Mouse (Mus musculus) midbrain, embryonic 10.5 days (tissue): ENCODE data around the gene H2-Eb2. TPM values are rescaled to one million over a fixed set of nuclear protein-coding genes. Genes with fewer than 3 reads are reported as not detected.
A peak's percentile ranks its signal among the peaks of the same experiment; 100 is the strongest.

Experiments used
- DNase-seq: peaks from one replicate; pipeline ENCODE4 v3.0.0-alpha.2; 2017; ENCODE audit warnings: low spot score
- H3K27ac ChIP-seq: fragments of 300-500 bp; sonication (generic); replicated peaks from 2 replicates; pipeline ENCODE4 v1.5.1; 2016; ENCODE audit warnings: mild to moderate bottlenecking
- H3K27me3 ChIP-seq: fragments of 300-500 bp; sonication (generic); 2 replicates; pipeline ENCODE4 v1.6.1; 2016; ENCODE audit warnings: low read depth, mild to moderate bottlenecking; ENCODE audit not compliant: poor library complexity, severe bottlenecking
- H3K36me3 ChIP-seq: fragments of 300-500 bp; sonication (generic); 2 replicates; pipeline ENCODE4 v1.6.1; 2016; ENCODE audit warnings: mild to moderate bottlenecking, moderate library complexity
- H3K4me1 ChIP-seq: fragments of 300-500 bp; sonication (generic); 2 replicates; pipeline ENCODE4 v1.6.1; 2016
- H3K4me3 ChIP-seq: fragments of 300-500 bp; sonication (generic); 2 replicates; pipeline ENCODE4 v1.5.1; 2016; ENCODE audit warnings: mild to moderate bottlenecking, moderate library complexity
- H3K9me3 ChIP-seq: fragments of 300-500 bp; sonication (generic); replicated peaks from 2 replicates; pipeline ENCODE4 v1.6.1; 2016; ENCODE audit warnings: mild to moderate bottlenecking
- WGBS: fragments of 180-500 bp; shearing (Covaris S2); methylation state at CpG from one replicate; pipeline ENCODE4 v1.1.7; 2016; 5-methylcytosine and 5-hydroxymethylcytosine counted together
- polyA plus RNA-seq: library from polyadenylated mRNA; unstranded; fragments of >200 nt; fragmentation: Nextera tagmentation; extraction: Ambion mirVana; gene quantifications from 2 replicates; pipeline ENCODE4 v1.2.1, GENCODE M21; 2016

Gene H2-Eb2
- polyA plus RNA-seq, 1 experiment from 2014 or later: not detected

DNA sequence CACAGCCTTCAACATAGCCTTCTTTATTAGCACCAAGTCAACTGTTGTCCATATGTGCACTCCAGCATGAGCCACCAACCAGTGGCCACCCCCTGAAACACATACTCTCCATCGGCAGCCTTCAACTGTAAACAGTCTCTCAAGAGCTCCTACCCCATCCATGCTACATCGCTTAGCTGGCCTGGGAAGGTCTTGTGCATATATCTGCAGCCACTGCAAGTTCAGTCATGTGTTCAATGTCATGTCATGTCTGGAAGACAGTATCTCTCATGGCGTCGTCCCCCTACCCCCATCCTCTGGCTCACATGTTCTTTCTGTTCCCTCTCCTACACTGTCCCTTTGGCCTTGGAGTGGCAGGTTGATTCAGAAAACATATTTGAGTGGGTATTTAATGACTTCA, 19.4 kb downstream of the H2-Eb2 start:
- H3K9me3 ChIP-seq: no peaks in the 10 kb centered on the region
- H3K36me3 ChIP-seq: no peaks in the 10 kb centered on the region
- H3K4me1 ChIP-seq: peaks cover 7% of the 10 kb centered on the region
- DNase-seq: no peak
- H3K27me3 ChIP-seq: no peaks in the 10 kb centered on the region
- H3K27ac ChIP-seq: no peak overlapping the region
- WGBS: 91% methylated on average over 4 of the region's 4 CpGs
- H3K4me3 ChIP-seq: no peak overlapping the region

- 88% methylated on average over 7 of the region's 7 CpGs for WGBS
- DNase-seq: no peak
- H3K27ac ChIP-seq: no peak overlapping the region
- no peaks in the 10 kb centered on the region for H3K27me3 ChIP-seq
- peaks cover 6% of the 10 kb centered on the region for H3K4me1 ChIP-seq
- H3K9me3 ChIP-seq: no peaks in the 10 kb centered on the region
- no peak overlapping the region for H3K4me3 ChIP-seq
- no peaks in the 10 kb centered on the region for H3K36me3 ChIP-seq
These were observed 20.0 kb downstream of the H2-Eb2 start for GRCm38 (mm10) chr17:34345486-34345885.

- no peak overlapping the region for H3K27ac ChIP-seq
- no peak for DNase-seq
- no peaks in the 10 kb centered on the region for H3K27me3 ChIP-seq
- peaks cover under 1% of the 10 kb centered on the region; the same call in 1 of the 2 replicates for H3K4me1 ChIP-seq
- 74% methylated on average over 3 of the region's 3 CpGs for WGBS
- no peaks in the 10 kb centered on the region for H3K36me3 ChIP-seq
- no peaks in the 10 kb centered on the region for H3K9me3 ChIP-seq
- no peak overlapping the region for H3K4me3 ChIP-seq
These were observed 20.6 kb downstream of the H2-Eb2 start for GRCm38 (mm10) chr17:34346041-34346440.

DNA sequence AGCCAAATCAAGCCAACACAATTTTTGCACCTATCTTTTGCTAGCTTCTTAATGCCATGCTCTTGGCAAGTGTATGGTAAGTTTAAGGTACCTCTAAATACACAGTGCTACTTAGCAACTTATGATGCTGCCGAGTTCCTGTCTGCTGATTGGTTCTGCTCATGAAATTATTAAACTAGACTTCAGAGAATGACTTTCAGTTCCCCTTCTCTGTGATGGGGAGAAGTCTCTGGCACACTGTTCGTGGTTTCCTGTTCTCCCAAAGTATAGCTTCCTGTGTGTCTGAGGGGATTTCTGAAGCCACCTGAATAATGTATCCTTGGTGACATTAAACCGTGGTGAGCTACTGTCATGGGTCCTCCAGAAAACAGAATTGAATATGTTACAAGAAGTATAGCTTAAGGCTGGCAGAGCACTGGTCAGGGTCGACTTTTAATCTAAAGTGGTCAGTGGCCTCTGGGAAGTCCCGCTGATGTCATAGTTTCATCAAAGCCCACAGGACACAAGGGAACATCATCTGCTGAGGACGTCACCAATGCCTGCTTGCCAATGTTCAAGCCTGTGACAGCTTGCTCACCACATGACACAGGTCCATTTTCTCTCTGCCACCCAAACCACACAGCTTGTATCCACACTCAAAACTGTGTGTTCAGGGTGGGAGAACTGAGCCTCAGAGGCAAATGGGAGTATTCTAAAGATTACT, 22.3 kb downstream of the H2-Eb2 start:
- DNase-seq: no peak
- no peak overlapping the region for H3K4me3 ChIP-seq
- H3K27me3 ChIP-seq: no peaks in the 10 kb centered on the region
- H3K9me3 ChIP-seq: no peaks in the 10 kb centered on the region
- H3K27ac ChIP-seq: no peak overlapping the region
- H3K36me3 ChIP-seq: no peaks in the 10 kb centered on the region
- H3K4me1 ChIP-seq: no peaks in the 10 kb centered on the region
- 83% methylated on average over 6 of the region's 6 CpGs for WGBS

DNA sequence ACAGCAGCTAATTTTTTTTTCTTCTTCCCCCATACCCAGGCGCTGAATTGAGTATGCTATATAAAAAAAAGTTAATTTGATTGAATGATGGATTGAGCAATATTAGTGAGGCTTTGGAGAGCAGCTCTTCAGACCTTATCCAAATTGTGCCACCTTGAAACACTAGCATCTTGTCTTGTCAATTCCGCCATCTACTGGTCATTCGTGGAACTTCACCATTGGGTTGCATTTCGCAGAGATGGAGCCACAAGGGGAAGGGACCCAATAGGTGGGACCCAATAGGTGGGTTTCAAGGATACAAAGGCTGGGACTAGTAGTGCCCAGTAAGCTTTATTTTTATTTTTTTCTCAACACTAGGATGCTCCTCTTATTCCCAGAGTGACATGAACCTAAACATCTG, 24.0 kb downstream of the H2-Eb2 start:
- DNase-seq: peak; percentile 74
- Histone ChIP-seq H3K9me3 (no peaks in the 10 kb centered on the region), H3K27ac (no peak overlapping the region), H3K36me3 (no peaks in the 10 kb centered on the region), H3K27me3 (no peaks in the 10 kb centered on the region), H3K4me3 (no peak overlapping the region), H3K4me1 (no peaks in the 10 kb centered on the region)
- WGBS: 7% methylated on average over 4 of the region's 4 CpGs

DNA sequence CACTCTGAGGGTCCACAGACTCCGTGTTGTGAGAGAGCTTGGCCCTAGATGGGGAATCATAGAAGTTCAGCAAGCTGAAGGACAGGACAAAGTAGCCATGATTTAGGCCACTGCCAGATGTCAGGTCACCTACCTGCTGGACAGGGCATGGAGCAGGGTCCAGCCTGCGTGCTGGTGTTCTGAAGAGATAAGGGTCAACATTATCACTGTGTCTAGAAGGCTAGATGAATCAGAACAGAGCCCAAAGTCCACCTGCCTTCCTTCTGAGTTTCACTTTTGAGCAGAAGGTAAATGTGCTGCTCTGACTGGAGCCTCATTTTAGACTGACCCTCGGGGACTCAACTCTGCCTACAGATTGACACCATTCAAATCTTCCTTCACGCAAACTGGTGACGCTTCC, 29.1 kb downstream of the H2-Eb2 start, which contains the start of gene Btnl2:
Btnl2 (plus strand) TSS at position 284 of the 400 bp plus-strand sequence.
- no peaks in the 10 kb centered on the region for H3K4me1 ChIP-seq
- H3K9me3 ChIP-seq: no peaks in the 10 kb centered on the region
- no peak for DNase-seq
- H3K36me3 ChIP-seq: no peaks in the 10 kb centered on the region
- no peaks in the 10 kb centered on the region for H3K27me3 ChIP-seq
- no peak within 1 kb of the TSS for H3K4me3 ChIP-seq
- H3K27ac ChIP-seq: no peak within 1 kb of the TSS
- WGBS: 90% methylated on average over 5 of the region's 5 CpGs

DNA sequence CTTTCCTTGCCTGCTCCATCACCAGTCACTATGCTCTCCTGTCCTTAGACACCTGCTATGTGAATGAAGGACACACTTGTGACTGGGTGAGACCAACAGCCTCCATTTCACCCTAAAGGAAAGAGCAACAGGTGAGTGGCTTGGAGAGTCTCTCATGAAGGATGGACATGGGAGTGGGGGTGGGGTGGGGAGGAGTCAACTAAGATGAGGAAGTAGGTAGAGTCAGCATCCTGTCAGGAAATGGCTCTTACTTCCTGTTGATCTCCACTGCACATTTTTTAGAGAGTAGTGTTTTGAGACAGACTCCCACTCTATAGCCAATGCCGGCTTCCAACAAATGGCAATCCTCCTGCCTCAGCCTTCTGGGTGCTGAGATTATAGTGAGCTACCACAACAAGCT, 29.5 kb downstream of the H2-Eb2 start:
- Histone ChIP-seq H3K36me3 (no peaks in the 10 kb centered on the region), H3K9me3 (no peaks in the 10 kb centered on the region), H3K27ac (no peak overlapping the region), H3K4me3 (no peak overlapping the region), H3K4me1 (no peaks in the 10 kb centered on the region), H3K27me3 (no peaks in the 10 kb centered on the region)
- no peak for DNase-seq
- WGBS: 91% methylated on average over 1 of the region's 1 CpGs

- 86% methylated on average over 15 of the region's 15 CpGs for WGBS
- Histone ChIP-seq H3K9me3 (no peaks in the 10 kb centered on the region), H3K27ac (no peak overlapping the region), H3K27me3 (no peaks in the 10 kb centered on the region), H3K36me3 (no peaks in the 10 kb centered on the region), H3K4me1 (no peaks in the 10 kb centered on the region), H3K4me3 (no peak overlapping the region)
- DNase-seq: no peak
These were observed 37.6 kb downstream of the H2-Eb2 start for GRCm38 (mm10) chr17:34362954-34363546.

- H3K27me3 ChIP-seq: no peaks in the 10 kb centered on the region
- no peaks in the 10 kb centered on the region for H3K4me1 ChIP-seq
- no peaks in the 10 kb centered on the region for H3K36me3 ChIP-seq
- H3K4me3 ChIP-seq: no peak overlapping the region
- no peak for DNase-seq
- 85% methylated on average over 3 of the region's 3 CpGs for WGBS
- no peak overlapping the region for H3K27ac ChIP-seq
- H3K9me3 ChIP-seq: no peaks in the 10 kb centered on the region
These were observed 38.3 kb downstream of the H2-Eb2 start for GRCm38 (mm10) chr17:34363676-34364310.

- Histone ChIP-seq H3K27me3 (no peaks in the 10 kb centered on the region), H3K9me3 (no peaks in the 10 kb centered on the region), H3K27ac (no peak overlapping the region), H3K4me3 (no peak overlapping the region), H3K4me1 (no peaks in the 10 kb centered on the region), H3K36me3 (no peaks in the 10 kb centered on the region)
- DNase-seq: no peak
- WGBS: 78% methylated on average over 10 of the region's 10 CpGs
These were observed 39.6 kb downstream of the H2-Eb2 start for GRCm38 (mm10) chr17:34365031-34365430.

- Histone ChIP-seq H3K4me3 (no peak overlapping the region), H3K27ac (no peak overlapping the region), H3K36me3 (no peaks in the 10 kb centered on the region), H3K27me3 (no peaks in the 10 kb centered on the region), H3K9me3 (no peaks in the 10 kb centered on the region), H3K4me1 (no peaks in the 10 kb centered on the region)
- 93% methylated on average over 4 of the region's 4 CpGs for WGBS
- no peak for DNase-seq
These were observed 45.1 kb downstream of the H2-Eb2 start for GRCm38 (mm10) chr17:34370563-34370962.

- WGBS: 85% methylated on average over 6 of the region's 6 CpGs
- no peak for DNase-seq
- H3K27me3 ChIP-seq: no peaks in the 10 kb centered on the region
- H3K27ac ChIP-seq: no peak overlapping the region
- H3K9me3 ChIP-seq: no peaks in the 10 kb centered on the region
- no peak overlapping the region for H3K4me3 ChIP-seq
- H3K4me1 ChIP-seq: no peaks in the 10 kb centered on the region
- H3K36me3 ChIP-seq: no peaks in the 10 kb centered on the region
These were observed 47.7 kb downstream of the H2-Eb2 start for GRCm38 (mm10) chr17:34373055-34373709.

GRCm38 (mm10) chr17:34376847-34377246, 51.4 kb downstream of the H2-Eb2 start, which contains the start of gene Btnl1:
Gene Btnl1, plus strand, starts transcription at chr17:34377132.
- H3K4me3 ChIP-seq: no peak within 1 kb of the TSS
- H3K36me3 ChIP-seq: no peaks in the 10 kb centered on the region
- 80% methylated on average over 2 of the region's 2 CpGs for WGBS
- no peaks in the 10 kb centered on the region for H3K27me3 ChIP-seq
- no peaks in the 10 kb centered on the region for H3K9me3 ChIP-seq
- DNase-seq: no peak
- H3K27ac ChIP-seq: no peak within 1 kb of the TSS
- H3K4me1 ChIP-seq: no peaks in the 10 kb centered on the region
